Mouse (Mus musculus): ENCODE data around the gene Eng.

DNA sequence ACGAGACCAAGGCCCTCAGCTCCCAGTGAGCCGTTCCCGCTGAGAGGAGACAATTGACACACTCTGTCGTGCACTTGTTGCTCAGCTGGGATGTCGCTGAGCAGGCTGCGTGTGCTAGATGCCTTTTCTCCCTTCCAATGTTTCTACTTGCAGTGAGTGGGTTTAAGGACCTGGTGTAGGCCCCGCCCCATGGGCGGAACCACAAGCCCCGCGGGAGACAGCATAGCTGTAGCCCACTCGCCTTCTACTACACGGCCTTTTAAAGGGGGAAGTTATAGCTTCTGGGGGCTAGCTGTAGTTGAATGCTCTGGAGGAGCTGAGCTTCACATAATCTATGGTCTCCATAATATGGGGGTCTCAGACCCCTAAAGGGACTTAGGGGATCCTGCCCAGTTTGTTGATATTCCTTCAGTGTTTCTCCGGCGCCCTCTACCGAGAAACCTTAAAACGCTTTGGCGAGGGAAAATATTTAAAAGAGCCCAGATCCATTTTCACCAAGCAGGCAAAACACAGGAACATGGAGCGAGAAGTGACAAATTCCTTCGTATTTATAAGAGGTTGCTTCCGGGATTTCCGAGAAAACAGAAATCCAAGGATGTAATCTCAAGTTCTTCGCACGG lies 35.7 kb upstream of the Eng start:
- TF ChIP-seq POLR2A (IDR thresholded peaks at IDR 0.05; ENCODE audit: low read depth, low read length) (no peak), CTCF (conservative IDR thresholded peaks at IDR 0.05; ENCODE audit: insufficient read depth, insufficient read length, low read depth, low read length) (peak; percentile 33; the same call in 1 of the 2 replicates)

Data from kidney, adult 2 months (tissue).